Mouse (Mus musculus): ENCODE measurements around the gene Sprr1a.
"Not testable (repeated sequence)": the region's sequence is repeated elsewhere in the genome, so short reads cannot be mapped to it uniquely, and the experiment has no call there.

The Sprr1a gene

DNA sequence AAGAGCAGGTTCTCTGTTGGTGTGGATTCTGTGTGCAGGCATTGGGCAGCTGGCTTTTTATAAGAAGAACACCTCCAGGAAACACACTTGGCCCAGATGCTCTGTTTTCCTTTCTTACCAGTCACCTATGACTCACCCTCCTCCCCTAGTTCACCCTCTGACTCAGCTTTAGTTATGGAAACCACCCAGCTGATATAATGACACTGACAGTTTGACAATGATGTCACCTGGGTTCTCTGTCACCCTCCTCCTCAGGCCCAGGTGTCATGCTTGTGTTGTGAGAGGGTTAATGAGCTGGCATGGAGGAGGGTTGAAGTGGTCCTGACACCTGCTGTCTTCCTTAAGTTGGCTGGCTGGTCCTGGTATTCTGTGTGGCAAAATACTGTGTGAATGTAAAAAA is at the start of gene Sprr1a:
Sprr1a (minus strand) TSS at position 33 of the 400 bp plus-strand sequence.
- DNase-seq: no peak

DNA sequence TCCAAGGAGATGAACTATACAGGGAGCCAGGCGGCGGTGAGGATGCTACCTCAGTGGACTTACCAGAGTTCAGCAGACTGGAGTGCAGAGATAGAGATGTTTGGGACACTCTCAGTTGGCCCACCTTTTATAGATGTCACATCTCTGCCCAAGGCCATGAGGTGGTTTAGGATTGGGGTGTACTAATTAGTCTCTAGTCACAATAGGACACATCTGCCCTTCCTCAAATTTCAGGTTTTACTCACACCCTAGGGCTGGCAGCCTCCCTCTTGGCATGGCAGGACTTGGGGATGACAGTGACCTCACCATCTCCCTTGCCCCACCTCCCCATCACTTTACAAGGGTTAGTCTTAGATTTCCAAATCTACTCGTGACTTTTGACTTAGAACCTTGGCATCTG is 48.7 kb upstream of the Sprr1a start, which contains the start of gene 2310046K23Rik:
2310046K23Rik (minus strand) TSS at position 101 of the 400 bp plus-strand sequence.
- DNase-seq: no peak

DNA sequence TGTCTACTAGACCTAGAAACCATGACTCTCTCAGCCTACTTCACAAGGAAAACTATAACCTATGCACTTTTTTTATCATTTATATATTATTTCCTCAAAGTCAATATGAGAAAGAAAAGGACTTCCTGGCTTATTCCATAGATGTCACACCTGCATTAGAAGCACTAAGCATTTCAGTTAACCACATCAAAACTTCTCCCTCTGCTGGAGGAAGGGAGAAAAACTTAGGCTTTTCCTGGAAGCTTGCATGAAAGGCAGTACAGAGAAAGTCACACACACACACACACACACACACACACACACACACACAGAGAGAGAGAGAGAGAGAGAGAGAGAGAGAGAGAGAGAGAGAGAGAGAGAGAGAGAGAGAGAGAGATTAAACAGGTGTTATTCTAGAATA is 26.6 kb upstream of the Sprr1a start:
- no peak for DNase-seq

DNA sequence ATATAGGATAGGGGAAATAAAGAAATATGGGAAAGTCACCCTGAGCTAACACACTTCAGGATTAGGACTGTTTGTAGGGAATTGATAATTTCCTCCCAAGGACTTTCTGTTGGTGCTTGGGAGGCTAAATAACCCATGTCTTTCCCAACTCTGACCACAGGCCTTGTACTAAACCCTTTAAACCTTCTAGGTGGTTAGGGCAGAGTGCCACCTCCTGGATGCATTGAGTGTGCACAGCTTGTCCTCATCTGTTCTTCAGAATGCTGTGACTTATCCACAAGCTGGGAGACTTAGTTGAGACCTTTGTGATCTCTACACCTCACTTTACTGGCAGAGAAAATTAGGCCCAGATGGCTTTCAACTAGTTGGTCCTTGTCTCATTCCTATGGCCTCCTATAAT is 25.1 kb upstream of the Sprr1a start:
- DNase-seq: no peak

DNA sequence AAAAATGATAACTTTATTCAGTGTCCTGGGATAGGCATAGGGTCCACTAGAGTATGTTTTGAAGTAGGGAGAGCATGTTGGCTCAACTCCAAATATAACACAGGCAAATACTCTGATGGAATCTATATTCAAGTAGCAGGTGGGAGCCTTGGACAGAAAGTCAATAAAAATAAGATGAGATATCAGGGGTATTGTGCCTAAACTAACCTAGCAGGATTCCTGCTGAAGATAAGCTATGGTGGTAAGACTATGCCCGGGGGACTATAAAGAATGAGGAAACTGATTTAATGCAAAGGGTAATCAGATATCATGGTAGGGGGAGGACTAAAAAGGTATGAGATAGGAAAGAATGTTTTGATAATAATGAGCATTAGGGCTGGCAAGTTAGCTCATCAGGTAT is 22.5 kb upstream of the Sprr1a start:
- no peak for DNase-seq

DNA sequence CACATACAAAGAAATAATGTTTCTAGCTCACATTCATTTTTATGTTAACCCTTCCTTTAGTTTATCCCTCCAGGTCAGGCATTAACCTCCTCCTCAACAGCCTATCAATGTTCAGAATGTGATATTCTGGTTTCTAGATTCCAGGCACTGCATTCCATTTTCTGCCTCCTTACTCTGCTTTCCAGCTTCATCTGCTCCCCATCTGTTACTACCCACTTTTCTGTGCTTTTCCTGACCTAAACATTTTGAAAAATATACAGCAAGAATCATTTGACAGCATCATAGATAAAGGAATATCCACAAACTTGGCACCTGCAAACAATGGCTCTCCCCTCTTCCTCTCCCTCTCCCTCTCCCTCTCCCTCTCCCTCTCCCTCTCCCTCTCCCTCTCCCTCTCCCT is 17.8 kb upstream of the Sprr1a start:
- no peak for DNase-seq

DNA sequence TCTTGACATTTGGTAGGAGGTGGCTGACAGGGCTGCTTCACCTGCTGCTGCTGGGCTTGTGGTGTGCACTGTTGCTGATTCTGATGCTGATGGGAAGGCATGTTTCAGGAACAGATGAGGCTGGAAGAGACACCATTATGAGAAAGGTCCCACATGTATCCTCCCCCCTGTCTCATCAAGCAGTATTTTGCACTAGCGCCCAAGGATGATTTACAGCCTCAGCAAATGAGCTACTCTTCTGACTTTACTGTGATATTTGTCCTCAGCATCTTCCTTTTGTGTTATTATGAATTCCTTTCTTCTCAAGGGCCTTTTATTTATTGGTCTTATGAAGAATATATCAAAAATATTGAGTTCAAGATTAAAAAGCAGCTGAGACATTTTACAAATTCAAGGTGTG is 14.7 kb upstream of the Sprr1a start, which contains the start of gene Sprr4:
Sprr4 (minus strand) TSS at position 101 of the 400 bp plus-strand sequence.
- no peak for DNase-seq

DNA sequence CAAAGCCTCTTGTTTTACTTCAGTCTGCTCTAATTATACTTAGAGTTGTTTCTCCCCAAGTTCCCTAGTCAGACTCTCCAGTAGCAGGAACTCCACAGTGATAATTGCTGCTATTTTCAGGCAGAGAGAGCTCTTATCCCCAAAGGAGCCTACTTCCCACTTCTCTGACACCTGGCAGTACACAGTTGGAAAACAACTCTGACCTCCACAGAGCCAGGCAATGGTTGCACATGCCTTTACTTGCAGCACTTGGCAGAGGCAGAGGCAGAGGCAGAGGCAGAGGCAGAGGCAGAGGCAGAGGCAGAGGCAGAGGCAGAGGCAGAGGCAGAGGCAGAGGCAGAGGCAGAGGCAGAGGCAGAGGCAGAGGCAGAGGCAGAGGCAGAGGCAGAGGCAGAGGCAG is 4.6 kb upstream of the Sprr1a start:
- not testable (repeated sequence) for DNase-seq

DNA sequence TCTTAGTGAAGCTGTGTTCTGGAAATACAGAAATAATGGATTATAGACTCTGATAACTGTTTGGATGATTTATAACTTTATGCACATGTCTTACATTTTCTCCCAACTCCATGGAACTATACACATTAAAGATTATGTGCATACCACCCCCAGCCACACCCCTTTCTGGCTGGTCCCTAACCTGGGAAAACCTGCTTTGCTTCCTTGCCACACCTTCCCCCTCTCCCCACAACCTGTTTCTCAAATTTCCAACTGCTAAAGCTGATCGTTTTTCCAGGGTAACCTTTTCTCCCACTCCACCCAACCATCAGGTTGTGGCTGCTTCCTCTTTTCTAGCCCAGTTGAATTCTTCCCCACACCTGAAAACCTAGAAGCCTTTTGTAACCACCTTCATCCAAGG is 612 bp upstream of the Sprr1a start:
- no peak for DNase-seq

DNA sequence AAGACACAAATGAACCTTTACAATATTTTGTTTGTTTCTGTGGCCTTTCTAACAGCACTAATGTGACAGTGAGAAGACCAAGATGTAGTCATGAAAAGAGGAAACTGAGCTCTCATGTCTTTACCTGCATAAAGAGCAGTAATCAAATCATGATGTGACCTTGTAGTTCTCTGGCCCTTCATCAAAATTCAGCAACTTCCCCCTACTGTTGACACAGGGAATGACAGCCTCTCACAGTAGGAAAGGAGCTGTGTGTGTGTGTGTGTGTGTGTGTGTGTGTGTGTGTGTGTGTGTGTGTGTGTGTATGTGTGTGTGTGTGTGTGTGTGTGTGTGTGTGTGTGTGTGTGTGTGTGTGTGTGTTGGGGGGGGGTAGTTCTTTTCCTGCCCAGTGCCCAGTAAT is 4.4 kb downstream of the Sprr1a start:
- not testable (repeated sequence) for DNase-seq

DNA sequence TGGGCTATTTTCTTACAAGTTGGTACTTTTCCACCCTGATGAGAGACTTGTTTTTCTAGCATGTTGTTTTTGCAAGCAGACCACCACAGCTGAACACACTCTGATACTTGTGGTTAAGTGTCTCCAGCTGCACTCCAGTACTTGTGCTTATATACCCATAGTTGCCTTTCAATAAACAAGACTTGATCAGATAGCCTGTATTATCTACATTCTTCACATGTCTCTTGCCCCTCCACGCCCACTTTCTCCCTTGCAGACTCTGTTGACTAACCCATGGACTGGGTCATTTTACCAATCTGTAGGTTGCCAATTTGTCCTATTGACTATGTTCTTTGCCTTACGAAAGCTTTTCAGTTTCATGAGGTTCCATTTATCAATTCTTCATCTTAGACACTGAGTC is 15.6 kb downstream of the Sprr1a start:
- DNase-seq: no peak

DNA sequence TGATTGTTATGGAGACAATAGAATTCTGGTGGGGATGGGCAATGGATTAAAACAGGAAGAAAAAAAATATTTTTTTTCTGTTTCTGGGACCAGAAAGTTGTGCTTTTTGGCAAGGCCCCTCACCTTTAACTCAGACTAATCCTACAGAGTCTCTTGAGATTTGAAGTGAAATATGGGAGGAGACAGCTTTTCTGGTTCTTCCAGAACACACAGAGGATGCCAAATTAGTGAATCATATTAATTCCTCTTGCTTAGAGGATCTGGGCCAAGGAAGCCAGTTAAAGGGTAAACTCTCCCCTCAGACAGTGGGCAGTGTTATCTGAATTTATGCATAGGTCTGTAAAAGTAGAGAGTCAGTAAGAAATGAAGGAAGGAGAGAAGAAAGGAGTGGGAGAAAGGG is 18.3 kb downstream of the Sprr1a start:
- DNase-seq: no peak

DNA sequence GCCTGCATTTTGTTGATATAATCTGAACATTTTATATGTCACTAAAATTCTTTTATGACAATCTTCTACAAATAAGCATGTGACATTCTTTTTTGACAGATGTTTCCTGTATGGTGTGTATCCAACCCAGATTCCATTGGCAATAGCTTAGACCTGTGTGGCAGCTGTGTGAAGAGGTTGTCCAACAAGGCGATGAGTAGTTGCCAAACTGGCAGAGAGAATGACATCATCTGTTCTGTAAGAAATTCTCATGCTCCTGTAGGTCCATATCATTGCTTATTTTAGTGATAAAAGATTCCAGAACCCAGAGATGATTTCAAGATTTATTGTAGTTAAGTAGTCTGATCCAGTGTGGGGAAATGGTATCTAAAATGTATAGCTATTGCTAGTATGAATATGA is 19.1 kb downstream of the Sprr1a start:
- DNase-seq: no peak

DNA sequence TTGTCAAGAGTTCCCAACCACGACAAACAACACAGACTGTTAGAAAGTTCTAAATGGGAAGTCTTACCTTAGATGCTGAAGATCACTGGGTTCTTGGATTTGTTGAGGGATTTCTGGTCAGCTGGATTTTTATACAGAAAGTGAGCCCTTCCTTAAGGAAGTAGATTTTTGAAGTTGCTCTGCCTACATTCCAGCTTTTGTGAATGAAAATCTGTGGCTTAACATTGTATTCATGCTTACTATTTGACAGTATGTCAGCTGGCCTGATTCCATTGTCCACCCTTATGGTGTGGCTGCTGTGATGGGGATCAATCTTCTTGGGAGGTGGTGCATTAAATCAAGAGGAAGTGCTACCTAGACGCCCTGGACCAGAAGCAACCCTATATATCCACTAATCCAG is 27.1 kb downstream of the Sprr1a start, which contains the start of gene Sprr3:
Sprr3 (minus strand) TSS at position 101 of the 400 bp plus-strand sequence.
- no peak for DNase-seq

DNA sequence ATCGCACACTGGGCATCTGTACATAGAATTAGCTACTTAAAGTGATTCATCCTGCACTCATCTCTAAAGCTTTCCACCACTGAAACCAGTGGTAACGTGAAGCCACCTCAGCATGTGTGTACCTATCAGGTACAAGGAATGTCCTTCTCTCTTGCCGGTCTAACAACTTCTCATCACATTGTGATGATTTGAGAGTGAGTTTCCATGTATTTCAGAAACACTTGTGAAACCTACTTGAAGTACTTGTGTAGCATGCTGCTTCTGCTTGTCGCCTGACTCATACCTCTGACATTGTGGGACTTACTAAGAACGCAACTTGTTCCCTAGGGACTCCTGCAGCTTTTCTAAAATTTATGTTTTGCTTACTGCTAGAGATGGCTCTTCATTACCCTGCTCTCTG is 30.5 kb downstream of the Sprr1a start:
- DNase-seq: no peak

DNA sequence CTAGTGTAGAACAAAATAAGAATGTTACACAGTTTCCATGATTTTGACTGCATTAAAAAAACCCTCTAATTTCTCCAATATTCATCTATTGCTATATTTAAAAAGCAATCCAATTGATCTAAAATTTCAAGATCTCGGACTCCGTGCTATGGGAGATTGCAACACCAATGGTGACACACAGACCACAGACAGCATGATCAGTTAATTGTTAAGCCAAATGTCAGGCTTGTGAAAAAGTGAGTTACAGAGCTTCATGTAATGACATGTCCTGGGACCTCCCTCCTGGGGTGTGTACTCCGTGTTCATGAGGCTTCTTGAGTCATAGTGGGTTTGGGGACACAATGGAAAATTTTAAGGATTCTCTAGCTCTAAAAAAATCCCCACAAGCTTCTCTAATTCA is 45.5 kb downstream of the Sprr1a start:
- DNase-seq: no peak

DNA sequence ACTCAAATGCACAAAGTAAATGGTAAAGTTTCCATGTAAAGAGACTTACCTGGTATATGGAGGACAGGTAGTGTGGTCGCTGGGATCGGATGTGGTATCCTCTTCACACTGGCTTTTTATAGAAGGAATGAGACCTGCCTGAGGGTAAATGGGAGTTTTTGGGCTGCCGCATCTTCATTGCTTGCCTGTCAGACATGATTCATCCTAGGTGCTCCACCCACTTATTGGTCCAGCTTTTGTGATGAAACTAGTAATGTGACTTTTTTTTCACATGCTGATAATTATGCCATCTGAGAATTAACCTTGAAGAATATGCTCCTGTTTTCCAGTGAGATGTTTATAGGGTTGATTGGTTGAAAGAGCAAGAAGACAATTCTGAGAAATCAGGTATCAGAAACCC is 47.0 kb downstream of the Sprr1a start, which contains the start of gene Sprr1b:
Sprr1b (minus strand) TSS at position 101 of the 400 bp plus-strand sequence.
- no peak for DNase-seq
